Mouse (Mus musculus) heart, adult 2 months (tissue): ENCODE results near the gene Dnal1.

Source experiments
- CTCF ChIP-seq: fragments of 200-600 bp; IDR thresholded peaks from 2 replicates; pipeline ENCODE4 v1.8.1; 2022; ENCODE audit warnings: antibody characterized with exemption, mild to moderate bottlenecking, moderate library complexity
- EP300 ChIP-seq: fragments of 200-500 bp; IDR thresholded peaks from 2 replicates; pipeline ENCODE4 v1.6.1; 2011; ENCODE audit warnings: low read depth, low read length, control low read depth; ENCODE audit not compliant: insufficient read depth
- POLR2A ChIP-seq: fragments of 200-500 bp; IDR thresholded peaks from 2 replicates; pipeline ENCODE4 v1.6.1; 2011; ENCODE audit warnings: mild to moderate bottlenecking, low read depth, low read length, control low read depth; ENCODE audit not compliant: insufficient read depth

- TF ChIP-seq CTCF = no peak
- TF ChIP-seq POLR2A = no peak
- no peak for TF ChIP-seq EP300
Observed at GRCm38 (mm10) chr12:84158156-84158555, 44.0 kb downstream of the Dnal1 start.
